Mouse (Mus musculus) midbrain, embryonic 16.5 days (tissue): ENCODE measurements at regions not wholly inside any gene's neighbourhood (a gene's known extent, or its start where the extent isn't known, plus 50 kb on each side); places are given as distances from the start of the nearest gene placed in this dataset.
A peak's percentile ranks its signal among the peaks of the same experiment; 100 is the strongest.

Source experiments
- ATAC-seq: fragments of 200-750 bp; cut with Nextera tagmentation; 2 replicates; pipeline ENCODE4 v1.8.0; 2017; ENCODE audit warnings: moderate TSS enrichment
- H3K27ac ChIP-seq: fragments of 300-500 bp; sonication (generic); 2 replicates; pipeline ENCODE4 v1.5.1; 2014; ENCODE audit warnings: mild to moderate bottlenecking, low read length, mixed read lengths
- H3K27me3 ChIP-seq: fragments of 300-500 bp; sonication (generic); 2 replicates; pipeline ENCODE4 v1.6.1; 2014; ENCODE audit warnings: low read depth, low read length, mixed read lengths; ENCODE audit not compliant: control insufficient read depth, insufficient read depth
- H3K36me3 ChIP-seq: fragments of 300-500 bp; sonication (generic); 2 replicates; pipeline ENCODE4 v1.6.1; 2014; ENCODE audit warnings: mild to moderate bottlenecking, low read length, moderate library complexity, mixed read lengths; ENCODE audit not compliant: control insufficient read depth, insufficient read depth
- H3K4me1 ChIP-seq: fragments of 300-500 bp; sonication (generic); 2 replicates; pipeline ENCODE4 v1.6.1; 2014; ENCODE audit warnings: mild to moderate bottlenecking, low read length, mixed read lengths; ENCODE audit not compliant: control insufficient read depth, insufficient read depth
- H3K4me2 ChIP-seq: fragments of 300-500 bp; sonication (generic); 2 replicates; pipeline ENCODE4 v1.6.1; 2014; ENCODE audit warnings: mild to moderate bottlenecking, low read length, mixed read lengths
- H3K4me3 ChIP-seq: fragments of 300-500 bp; sonication (generic); 2 replicates; pipeline ENCODE4 v1.5.1; 2014; ENCODE audit warnings: low read depth, mild to moderate bottlenecking, low read length, moderate library complexity, mixed read lengths
- H3K9ac ChIP-seq: fragments of 300-500 bp; sonication (generic); 2 replicates; pipeline ENCODE4 v1.6.1; 2014; ENCODE audit warnings: low read depth, low read length, mixed read lengths
- H3K9me3 ChIP-seq: fragments of 300-500 bp; sonication (generic); replicated peaks from 2 replicates; pipeline ENCODE4 v1.6.1; 2014; ENCODE audit warnings: mild to moderate bottlenecking, low read length, mixed read lengths; ENCODE audit not compliant: control insufficient read depth, poor library complexity, severe bottlenecking
- WGBS: fragments of 180-500 bp; shearing (Covaris S2); extraction: QIAGEN DNeasy Blood & Tissue Kit; methylation state at CpG from one replicate; pipeline ENCODE4 v1.1.7; 2014; 5-methylcytosine and 5-hydroxymethylcytosine counted together

- WGBS = 57% methylated on average over 2 of the region's 2 CpGs
Observed at GRCm38 (mm10) chr4:3049972-3050846, 116.9 kb upstream of the Vmn1r2 start.

DNA sequence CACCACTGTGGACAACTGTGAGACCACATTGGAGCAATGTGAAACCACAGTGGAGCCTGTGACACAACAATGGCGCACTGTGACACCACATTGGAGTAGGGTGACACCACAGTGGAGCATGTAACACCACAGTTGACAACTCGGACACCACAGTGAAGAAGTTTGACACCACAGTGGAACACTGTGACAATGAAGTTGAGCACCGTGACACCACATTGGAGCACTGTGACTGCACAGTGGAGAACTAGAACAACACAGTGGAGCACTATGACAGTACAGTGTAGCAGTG is 116.3 kb upstream of the Vmn1r2 start:
- H3K9me3 ChIP-seq = peaks cover 59% of the 10 kb centered on the region
- no peak for ATAC-seq
- 82% methylated on average over 3 of the region's 3 CpGs for WGBS
- no peak overlapping the region for H3K4me3 ChIP-seq
- no peaks in the 10 kb centered on the region for H3K4me1 ChIP-seq
- H3K4me2 ChIP-seq = no peak overlapping the region
- no peaks in the 10 kb centered on the region for H3K36me3 ChIP-seq
- no peak overlapping the region for H3K27ac ChIP-seq
- H3K27me3 ChIP-seq = no peaks in the 10 kb centered on the region
- no peak overlapping the region for H3K9ac ChIP-seq

More at GRCm38 (mm10) chr4:3049972-3050846, 116.9 kb upstream of the Vmn1r2 start:
- ATAC-seq = 0 out of 2 replicates have a peak, but pooled peaks have one; percentile 44
- peaks cover 54% of the 10 kb centered on the region for H3K9me3 ChIP-seq
- no peak overlapping the region for H3K4me2 ChIP-seq
- H3K36me3 ChIP-seq = no peaks in the 10 kb centered on the region
- H3K4me1 ChIP-seq = no peaks in the 10 kb centered on the region
- H3K27me3 ChIP-seq = no peaks in the 10 kb centered on the region
- H3K27ac ChIP-seq = no peak overlapping the region
- H3K9ac ChIP-seq = no peak overlapping the region
- no peak overlapping the region for H3K4me3 ChIP-seq

DNA sequence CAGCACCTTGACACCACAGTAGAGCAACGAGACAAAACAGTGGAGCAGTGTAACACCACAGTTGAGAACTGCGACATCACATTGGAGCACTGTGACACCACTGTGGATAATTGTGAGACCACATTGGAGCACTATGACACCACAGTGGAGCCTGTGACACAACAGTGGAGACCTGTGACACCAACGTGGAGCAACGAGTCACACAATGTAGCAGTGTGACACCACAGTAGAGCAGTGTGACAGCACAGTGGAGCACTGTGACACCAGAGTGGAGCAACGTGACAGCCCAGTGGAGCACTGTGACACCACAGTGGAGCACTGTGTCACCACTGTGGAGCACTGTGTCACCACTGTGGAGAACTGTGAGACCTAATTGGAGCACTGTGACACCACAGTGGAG is 115.9 kb upstream of the Vmn1r2 start:
- Histone ChIP-seq H3K4me3 (no peak overlapping the region), H3K36me3 (no peaks in the 10 kb centered on the region), H3K4me2 (no peak overlapping the region), H3K27ac (no peak overlapping the region), H3K4me1 (no peaks in the 10 kb centered on the region), H3K27me3 (no peaks in the 10 kb centered on the region), H3K9ac (no peak overlapping the region), H3K9me3 (peaks cover 63% of the 10 kb centered on the region)
- 0 out of 2 replicates have a peak, but pooled peaks have one; percentile 10 for ATAC-seq
- 73% methylated on average over 5 of the region's 5 CpGs for WGBS

GRCm38 (mm10) chr4:3052314-3053059 is 114.6 kb upstream of the Vmn1r2 start:
- Histone ChIP-seq H3K27me3 (no peaks in the 10 kb centered on the region), H3K4me3 (no peak overlapping the region), H3K9me3 (peaks cover 64% of the 10 kb centered on the region), H3K27ac (no peak overlapping the region), H3K4me1 (no peaks in the 10 kb centered on the region), H3K9ac (no peak overlapping the region), H3K4me2 (no peak overlapping the region), H3K36me3 (no peaks in the 10 kb centered on the region)
- peak; percentile 41 for ATAC-seq
- WGBS = 84% methylated on average over 4 of the region's 4 CpGs

DNA sequence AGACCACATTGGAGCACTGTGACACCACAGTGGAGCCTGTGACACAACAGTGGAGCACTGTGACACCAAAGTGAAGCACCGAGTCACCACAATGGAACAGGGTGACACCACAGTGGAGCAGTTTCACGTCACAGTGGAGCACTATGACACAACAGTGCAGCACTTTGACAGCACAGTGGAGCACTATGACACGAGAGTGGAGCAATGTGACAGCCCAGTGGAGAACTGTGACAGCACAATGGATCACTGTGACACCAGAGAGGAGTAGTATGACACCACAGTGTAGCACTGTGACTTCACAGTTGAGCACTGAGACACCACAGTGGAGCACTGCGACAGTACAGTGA is 114.1 kb upstream of the Vmn1r2 start:
- Histone ChIP-seq H3K27ac (no peak overlapping the region), H3K27me3 (no peaks in the 10 kb centered on the region), H3K36me3 (no peaks in the 10 kb centered on the region), H3K9ac (no peak overlapping the region), H3K4me3 (no peak overlapping the region), H3K4me2 (no peak overlapping the region), H3K4me1 (no peaks in the 10 kb centered on the region), H3K9me3 (peaks cover 64% of the 10 kb centered on the region)
- 62% methylated on average over 4 of the region's 4 CpGs for WGBS
- ATAC-seq = 0 out of 2 replicates have a peak, but pooled peaks have one; percentile 4

GRCm38 (mm10) chr4:3053496-3054216 is 113.5 kb upstream of the Vmn1r2 start:
- H3K27ac ChIP-seq = no peak overlapping the region
- no peaks in the 10 kb centered on the region for H3K36me3 ChIP-seq
- no peak overlapping the region for H3K9ac ChIP-seq
- no peak for ATAC-seq
- no peak overlapping the region for H3K4me3 ChIP-seq
- 94% methylated on average over 2 of the region's 2 CpGs for WGBS
- no peak overlapping the region for H3K4me2 ChIP-seq
- H3K4me1 ChIP-seq = no peaks in the 10 kb centered on the region
- H3K9me3 ChIP-seq = peaks cover 68% of the 10 kb centered on the region
- H3K27me3 ChIP-seq = no peaks in the 10 kb centered on the region

DNA sequence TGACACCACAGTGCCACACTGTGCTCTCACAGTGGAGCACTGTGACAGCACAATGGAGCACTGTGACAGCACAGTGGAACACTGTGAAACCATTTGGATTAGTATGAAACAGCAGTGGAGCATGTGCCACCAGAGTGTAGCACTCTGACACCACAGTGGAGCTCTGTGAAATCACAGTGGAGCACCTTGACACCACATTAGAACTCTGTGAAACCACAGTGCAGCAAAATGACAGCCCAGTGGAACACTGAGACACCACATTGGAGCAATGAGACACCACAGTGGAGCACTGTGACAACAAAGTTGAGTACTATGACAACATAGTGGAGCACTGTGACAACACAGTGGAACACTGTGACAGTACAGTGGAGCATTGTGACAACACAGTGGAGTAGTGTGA is 112.2 kb upstream of the Vmn1r2 start:
- H3K36me3 ChIP-seq = no peaks in the 10 kb centered on the region
- ATAC-seq = no peak
- no peak overlapping the region for H3K4me3 ChIP-seq
- peaks cover 73% of the 10 kb centered on the region for H3K9me3 ChIP-seq
- H3K27me3 ChIP-seq = no peaks in the 10 kb centered on the region
- no peak overlapping the region for H3K4me2 ChIP-seq
- no peak overlapping the region for H3K27ac ChIP-seq
- H3K4me1 ChIP-seq = no peaks in the 10 kb centered on the region
- no peak overlapping the region for H3K9ac ChIP-seq

DNA sequence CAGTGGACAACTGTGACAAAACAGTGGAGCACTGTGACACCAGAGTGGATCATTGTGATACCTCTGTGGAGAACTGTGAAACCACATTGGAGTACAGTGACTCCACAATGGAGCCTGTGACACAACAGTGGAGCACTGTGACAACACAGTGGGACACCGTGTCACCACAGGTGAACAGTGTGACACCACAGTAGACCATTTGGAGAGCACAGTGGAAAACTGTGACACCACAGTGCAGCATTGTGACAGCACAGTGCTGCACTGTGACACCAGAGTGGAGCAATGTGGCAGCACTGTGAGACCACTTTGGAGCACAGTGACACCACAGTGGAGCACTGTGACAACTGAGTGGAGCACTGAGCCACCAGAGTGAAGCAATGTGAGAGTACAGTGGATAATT is 111.7 kb upstream of the Vmn1r2 start:
- ATAC-seq = no peak
- no peak overlapping the region for H3K27ac ChIP-seq
- no peak overlapping the region for H3K4me2 ChIP-seq
- no peak overlapping the region for H3K9ac ChIP-seq
- H3K36me3 ChIP-seq = no peaks in the 10 kb centered on the region
- H3K27me3 ChIP-seq = no peaks in the 10 kb centered on the region
- H3K4me3 ChIP-seq = no peak overlapping the region
- H3K4me1 ChIP-seq = no peaks in the 10 kb centered on the region
- H3K9me3 ChIP-seq = peaks cover 69% of the 10 kb centered on the region
- 78% methylated on average over 1 of the region's 1 CpGs for WGBS
